Mouse (Mus musculus) heart, postnatal 25 days (tissue): Measurements from ENCODE around the gene Bud23. TPM values are rescaled to one million over a fixed set of nuclear protein-coding genes. Genes with fewer than 3 reads are reported as not detected.
"Not testable (repeated sequence)": the region's sequence is repeated elsewhere in the genome, so short reads cannot be mapped to it uniquely, and the experiment has no call there.

Experiments used
- DNase-seq: peaks from one replicate; pipeline ENCODE4 v3.0.0; 2022; ENCODE audit warnings: low spot score
- intact Hi-C: fragments of 180-260 bp; cut with DNase I; formaldehyde crosslinking; loops from one replicate; pipeline ENCODE4 v1.15.1; 2025
- total RNA-seq, 2 experiments: library from RNA; stranded (reverse); gene quantifications; 2 replicates each; pipeline ENCODE4 v1.2.3; 2021

Gene Bud23
- 10 to 100 TPM; 22.3 to 22.7 TPM for total RNA-seq

DNA sequence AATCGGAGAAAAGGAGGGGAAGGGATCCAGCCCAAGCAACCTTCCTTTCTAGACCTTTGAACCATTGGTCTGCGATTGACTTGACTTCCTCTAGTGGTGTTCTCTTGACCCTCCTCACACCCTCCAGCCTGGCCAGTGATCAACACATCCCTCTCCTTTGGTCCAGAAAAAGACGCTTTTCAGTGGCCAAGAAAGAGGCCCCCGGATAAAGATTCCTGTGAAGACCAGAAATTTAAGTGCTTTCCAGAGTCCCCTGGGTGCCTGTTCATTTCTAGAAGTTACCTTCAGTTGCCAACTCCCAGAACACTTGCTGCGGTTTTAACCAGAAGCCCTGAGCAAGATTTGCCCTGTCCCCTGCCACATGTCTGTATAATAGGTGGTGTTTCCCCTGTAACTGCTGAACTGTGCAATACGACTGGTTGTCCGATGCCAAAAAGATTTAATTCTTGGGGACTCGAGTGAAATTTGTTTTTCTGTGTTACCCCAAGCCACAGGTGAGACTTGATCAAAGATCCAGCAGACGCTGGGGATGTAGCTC is at the start of gene Bud23:
TSS of gene Bud23 (minus strand) at position 51 of the 538 bp plus-strand sequence.
- intact Hi-C loops: loop anchor here (5.0 kb wide), 1 partner anchor 43 kb away; the partner anchor contains the start of gene Stx1a
- not testable (repeated sequence) for DNase-seq

DNA sequence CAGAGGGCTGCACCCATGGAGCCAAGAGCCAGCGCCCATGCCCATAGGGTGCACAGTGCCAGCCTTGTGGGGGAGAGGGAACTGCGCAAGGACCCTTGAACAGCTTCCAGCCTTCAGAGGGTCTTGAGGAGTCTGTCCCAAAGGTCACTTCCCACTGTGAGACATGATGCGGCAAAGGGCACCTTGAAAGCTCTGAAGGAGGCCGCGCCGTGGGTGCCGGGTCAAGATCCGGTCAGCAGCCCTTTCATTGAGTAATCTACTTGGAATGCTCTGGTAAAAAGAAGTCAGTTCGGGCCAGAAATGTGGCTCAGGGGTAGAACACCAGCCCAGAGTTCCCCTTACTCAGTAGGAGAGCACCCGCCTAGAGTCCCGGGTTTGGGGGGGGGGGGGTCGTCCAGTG is 49.0 kb upstream of the Bud23 start:
- intact Hi-C loops: loop anchor here (10.0 kb wide), 1 partner anchor 251 kb away; the partner anchor contains the start of gene Nsun5

DNA sequence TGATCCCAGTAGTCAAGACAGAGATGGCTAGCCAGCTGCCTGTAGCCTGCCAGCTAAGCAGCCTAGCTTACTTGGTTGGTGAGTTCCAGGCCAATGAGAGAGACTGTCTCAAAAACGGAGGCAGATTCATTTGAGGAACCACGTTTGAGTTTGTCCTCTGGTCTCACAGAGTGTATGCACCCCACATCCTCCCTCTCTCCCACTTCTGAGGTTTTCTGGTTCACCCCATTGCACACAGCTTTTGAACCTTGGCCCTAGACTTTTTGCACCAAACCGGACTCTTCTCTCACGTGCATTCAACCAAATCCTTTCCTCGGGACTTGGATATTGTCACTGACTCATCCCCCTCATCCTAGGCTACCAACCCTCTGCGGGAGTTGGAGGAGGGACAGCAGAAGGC is 45.2 kb upstream of the Bud23 start:
- intact Hi-C loops: loop anchor here (10.0 kb wide), 1 partner anchor 255 kb away; the partner anchor contains the start of gene Nsun5
- no peak for DNase-seq

More for the DNA sequence above, 49.0 kb upstream of the Bud23 start:
- no peak for DNase-seq

DNA sequence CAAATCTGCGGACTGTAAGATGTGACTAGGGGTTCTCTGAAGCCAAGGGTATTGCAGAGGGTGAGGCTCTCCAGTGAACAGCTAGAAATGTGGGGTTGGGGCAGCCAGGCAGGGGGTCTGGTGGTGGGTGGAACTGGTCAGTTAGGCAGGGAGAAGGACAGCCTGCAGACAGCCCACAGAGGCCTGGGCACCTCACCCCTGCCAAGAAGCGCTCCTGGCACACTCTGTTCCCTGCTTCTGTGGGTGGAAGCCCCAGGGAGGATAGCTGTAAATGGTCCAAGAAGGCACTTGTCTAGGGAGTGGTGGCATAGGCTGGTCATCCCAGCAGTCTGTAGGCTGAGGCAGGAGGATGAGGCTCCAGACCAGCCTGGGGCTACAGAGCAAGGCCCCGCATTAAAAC is 44.7 kb upstream of the Bud23 start:
- DNase-seq: no peak
- intact Hi-C loops: no loop called here

DNA sequence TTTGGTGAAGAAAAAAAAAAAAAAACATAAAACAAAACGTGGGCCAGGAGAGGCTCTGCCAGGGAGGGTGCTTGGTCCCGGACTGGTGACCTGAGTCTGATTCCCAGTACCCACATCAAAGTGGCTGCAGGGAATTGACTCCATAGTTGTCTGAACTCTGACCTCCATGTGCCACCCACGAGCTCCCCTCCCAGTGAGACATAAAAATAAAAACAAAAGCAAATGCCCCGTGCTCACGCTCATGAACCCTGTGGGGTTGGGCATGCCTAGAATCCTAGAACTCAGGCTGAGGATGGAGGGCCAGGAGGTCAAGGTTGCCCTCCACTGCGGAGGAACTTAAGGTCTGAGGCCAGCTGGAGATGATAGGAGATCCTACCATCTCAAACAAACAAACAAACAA is 44.3 kb upstream of the Bud23 start:
- intact Hi-C loops: no loop called here
- DNase-seq: no peak

DNA sequence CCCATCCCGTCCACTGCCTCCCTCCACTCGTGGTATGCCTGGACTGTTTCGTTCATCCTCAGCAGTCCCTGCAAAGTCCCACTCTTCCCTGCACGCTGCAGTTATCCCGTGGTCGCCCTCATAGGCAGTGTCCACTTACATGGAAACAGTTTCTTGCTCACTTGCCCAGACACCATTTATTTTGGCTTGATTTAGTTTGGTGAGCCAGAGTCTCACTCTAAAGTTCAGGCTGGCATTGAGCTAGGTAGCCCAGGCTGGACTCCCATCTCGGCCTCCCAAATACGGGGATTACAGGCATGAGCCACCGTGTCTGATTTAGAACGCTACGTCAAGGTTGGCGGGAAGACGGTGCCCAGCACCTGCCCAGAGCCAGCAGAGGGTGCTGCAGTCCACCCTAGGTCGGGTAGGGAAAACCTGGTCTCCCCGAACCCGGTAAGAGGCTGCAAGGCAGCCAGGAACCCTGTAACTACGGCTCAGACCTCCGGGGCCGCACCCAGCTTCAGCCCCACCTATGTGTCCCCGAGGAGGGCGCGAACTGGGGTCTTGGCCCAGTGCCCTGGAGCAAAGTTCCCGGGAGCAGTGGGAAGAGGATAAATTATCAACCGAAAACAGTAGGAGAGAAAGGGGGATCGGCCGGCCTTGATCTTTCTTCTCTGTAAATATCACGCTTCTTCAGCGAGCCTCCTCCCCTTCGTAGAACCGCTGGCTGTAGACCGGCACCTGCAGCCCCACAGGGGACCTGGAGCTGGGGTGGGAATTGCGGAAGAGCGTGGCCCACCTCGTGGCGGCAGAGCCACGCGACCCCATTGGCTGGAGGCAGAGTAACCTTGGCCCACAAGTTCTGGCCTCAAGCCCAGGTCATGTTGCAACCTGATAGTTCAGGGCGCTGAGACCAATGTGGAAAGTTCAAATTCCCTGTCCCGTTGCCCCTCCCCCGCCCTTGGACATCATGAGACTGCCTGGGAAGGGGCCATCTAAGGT is 43.1 kb upstream of the Bud23 start:
- DNase-seq: peak; percentile 53
- intact Hi-C loops: no loop called here

DNA sequence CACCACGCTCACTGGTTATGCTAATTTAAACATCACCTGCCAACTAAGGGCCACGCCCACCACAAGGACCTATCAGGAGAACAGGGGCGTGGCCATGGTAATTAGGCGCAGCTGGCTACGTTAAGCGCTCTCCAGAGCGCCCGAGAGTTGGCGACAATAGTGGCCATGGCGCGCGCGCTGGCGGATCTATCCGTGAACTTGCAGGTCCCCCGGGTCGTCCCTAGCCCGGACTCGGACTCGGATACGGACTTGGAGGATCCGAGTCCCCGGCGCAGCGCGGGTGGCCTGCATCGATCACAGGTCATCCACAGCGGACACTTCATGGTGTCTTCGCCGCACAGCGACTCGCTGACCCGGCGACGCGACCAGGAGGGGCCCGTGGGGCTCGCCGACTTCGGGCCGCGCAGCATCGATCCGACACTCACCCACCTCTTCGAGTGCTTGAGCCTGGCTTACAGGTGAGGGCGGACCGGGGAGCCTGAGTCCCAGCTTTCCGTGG is 42.0 kb upstream of the Bud23 start:
- peak; percentile 70 for DNase-seq
- intact Hi-C loops: no loop called here

DNA sequence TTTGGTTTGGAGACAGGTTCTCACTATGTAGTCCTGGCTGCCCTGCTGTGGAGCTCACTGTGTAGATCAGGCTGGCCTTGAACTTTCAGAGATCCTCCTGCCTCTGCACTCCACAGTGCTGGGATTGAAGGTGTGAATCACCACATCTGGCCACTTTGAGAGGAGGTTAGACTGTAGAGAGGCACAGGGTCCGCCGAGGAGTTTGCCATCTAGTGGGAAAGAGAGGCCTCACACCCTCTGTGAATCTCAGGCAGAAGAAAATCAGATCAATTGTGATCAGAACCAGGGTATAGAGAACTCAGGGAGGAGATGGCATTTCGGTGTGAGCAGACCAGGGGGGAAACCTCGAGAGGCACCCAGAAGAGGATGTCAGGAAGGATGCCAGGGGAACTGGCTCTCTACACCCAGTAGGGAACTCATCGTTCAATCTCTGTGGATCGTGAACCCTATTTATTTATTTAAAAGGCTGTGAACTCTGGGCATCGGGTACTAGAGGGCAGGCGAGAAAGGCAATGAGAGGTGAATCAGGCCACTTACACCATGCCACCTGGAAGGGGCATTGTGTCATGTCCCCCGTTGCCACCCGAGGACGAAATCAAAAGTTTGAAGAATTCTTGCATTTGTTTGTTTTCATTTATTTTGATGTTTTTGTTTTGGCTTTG is 39.4 kb upstream of the Bud23 start:
- DNase-seq: no peak
- intact Hi-C loops: no loop called here

DNA sequence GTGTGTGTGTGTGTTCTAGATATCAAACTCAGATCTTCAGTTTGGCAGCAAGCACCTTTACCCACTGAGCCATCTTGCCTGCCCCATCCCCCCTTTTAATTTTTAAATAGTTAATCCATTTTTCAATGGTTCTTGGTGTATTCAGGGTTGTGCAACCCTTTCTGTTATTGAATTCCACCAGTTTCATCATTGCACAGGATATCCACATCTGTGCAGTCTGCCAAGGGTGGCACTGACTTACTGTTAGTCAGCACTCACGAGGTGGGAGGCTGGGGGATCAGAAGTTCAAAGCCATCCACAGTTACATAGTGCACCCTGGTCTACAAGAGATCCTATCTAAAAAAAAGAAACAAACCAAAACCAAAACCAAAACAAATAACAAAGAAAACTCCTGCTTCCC is 36.2 kb upstream of the Bud23 start:
- intact Hi-C loops: no loop called here
- DNase-seq: no peak

DNA sequence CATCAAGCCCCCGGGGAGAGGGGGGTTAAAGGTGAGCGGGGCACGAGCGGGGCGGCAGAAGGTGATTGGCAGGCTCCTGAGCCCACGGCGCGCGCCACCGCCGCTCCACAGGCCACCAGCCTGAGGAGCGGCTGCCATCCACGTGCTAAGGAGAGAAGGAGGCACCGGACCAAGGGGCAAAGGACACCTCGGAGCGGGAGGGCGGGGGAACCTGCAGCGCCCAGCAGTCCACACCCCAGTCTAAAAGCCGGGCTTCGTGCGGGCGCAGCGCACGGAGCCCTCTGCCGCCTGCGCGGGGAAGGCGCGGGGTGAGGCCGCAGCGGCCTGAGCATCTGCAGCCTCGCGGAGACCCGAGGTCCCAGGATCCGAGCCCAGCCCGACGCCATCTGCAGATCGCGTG is 24.9 kb upstream of the Bud23 start, which contains the start of gene Mlxipl:
TSS of gene Mlxipl (plus strand) at position 238 of the 400 bp plus-strand sequence.
- intact Hi-C loops: no loop called here
- no peak for DNase-seq

DNA sequence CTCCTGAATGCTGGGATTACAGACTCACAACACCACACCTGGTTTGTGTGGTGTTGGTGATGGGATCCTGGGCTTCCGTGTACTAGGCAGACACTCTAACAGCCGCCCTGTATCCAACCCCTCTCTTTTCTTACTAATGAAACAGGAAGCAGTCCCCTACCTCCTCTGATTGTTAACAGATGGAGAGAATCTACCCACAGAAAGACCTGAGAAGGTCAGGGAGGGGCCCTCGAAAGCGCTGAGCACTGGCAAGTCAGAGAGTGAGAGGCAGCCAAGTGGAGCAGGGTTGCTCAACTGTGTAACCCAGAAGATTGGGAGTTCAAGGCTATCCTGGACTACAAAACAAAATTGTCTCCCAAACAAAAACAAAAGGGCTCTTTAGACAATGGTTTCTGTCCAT is 22.1 kb upstream of the Bud23 start:
- intact Hi-C loops: no loop called here
- DNase-seq: no peak

DNA sequence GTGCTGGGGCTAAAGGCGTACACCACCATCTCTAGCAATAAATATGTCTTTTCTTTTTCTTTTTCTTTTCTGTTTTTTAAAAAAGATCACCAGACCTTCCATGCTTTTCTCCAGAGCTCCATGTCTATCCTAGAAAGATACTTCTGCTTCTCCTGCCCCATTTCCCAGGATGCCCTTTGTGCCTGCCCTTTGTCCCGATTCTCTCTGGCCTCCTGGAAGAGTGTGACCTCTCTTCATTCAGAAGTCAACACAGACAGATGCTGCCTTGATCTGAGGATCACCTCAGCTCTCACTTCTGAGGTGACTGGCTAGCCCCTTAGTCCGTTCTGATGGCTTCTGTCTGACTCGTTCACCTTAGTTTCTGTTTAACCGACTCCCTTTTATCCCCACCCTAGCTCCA is 15.8 kb upstream of the Bud23 start:
- DNase-seq: no peak
- intact Hi-C loops: no loop called here

DNA sequence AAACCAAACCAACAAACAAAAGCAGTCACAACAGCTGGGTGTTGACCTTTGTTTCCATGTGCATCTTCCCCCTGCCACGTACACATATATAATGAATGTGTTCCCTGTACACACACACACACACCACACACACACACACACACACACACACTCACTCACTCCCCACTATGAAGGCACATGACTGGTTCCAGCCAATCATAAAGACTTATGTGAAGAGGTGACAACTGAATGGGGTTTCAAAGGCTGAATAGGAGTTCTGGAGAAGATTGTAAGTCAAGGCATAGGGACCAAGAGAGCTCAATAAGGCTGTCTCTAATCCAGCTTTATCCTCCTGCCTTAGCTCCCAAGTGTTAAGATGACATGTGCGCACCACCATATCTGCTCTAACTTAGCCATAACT is 14.8 kb upstream of the Bud23 start:
- intact Hi-C loops: loop anchor here (5.0 kb wide), 1 partner anchor 62 kb away; no protein-coding TSS in a partner anchor

DNA sequence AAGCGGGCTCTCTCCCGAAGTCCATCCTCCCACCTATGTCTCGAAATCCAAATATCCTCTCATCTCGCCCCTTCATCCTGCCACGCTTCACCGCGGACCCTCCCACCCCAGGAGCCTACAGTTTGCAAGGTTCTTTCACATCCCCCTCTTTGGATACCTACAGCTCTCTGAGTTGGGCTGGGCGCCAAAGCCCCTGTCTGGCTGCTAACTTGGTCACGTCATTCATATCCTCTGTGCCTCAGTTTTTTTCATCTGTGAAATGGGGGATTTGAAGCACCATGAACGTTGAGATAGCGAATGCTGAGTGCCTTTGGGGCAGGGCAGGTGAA is 13.7 kb upstream of the Bud23 start:
- no peak for DNase-seq
- intact Hi-C loops: loop anchor here (5.0 kb wide), 1 partner anchor 61 kb away; no protein-coding TSS in a partner anchor

More for the DNA sequence above, 14.8 kb upstream of the Bud23 start:
- DNase-seq: no peak

DNA sequence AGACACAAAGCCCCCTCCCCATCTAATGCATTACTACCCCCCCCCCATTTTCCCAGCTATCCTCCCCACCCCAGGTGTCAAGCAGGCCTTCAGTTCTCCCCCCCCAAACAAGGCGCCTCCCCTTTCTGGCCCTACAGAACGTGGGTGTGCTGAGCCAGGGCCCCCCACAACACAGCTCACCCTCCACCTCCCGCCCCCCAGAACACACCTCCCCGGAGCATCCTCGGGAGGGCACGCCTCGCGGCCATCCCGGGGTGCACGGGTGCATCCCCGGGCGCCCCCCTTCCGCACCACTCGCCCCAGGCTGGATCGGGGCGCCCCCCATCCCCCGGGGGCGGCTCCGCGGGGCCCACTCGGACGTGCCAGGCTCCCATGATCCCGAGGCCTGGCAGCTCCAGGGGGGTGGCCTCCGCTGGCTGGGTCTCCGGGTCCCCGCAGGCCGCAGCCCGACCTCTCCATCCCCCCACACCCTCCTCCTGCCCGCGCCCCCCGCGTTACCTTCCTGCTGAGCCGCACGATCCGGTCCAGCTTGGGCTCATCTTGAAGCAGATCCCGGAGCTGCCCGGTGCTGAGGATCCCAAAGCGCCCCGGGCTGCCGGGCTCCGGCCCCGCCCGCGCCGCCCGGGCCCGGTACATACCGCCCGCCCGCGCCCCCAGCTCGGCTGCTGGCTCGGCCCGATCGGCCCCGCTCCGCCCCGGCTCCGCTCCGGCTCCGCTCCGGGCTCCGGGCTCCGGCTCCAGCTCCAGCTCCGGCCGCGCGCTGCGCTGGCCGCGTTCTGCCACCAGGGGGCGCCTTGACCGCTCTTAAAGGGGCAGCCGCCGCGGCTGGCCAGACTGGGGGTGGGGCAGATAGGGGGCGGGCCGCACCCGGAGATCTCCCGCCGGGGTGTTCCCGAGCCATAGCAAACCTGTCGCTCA is 13.1 kb upstream of the Bud23 start, which contains the start of gene Vps37d:
TSS of gene Vps37d (minus strand) at position 703 of the 918 bp plus-strand sequence.
- peak; percentile 77 for DNase-seq
- intact Hi-C loops: loop anchor here (5.0 kb wide), 1 partner anchor 61 kb away; no protein-coding TSS in a partner anchor

DNA sequence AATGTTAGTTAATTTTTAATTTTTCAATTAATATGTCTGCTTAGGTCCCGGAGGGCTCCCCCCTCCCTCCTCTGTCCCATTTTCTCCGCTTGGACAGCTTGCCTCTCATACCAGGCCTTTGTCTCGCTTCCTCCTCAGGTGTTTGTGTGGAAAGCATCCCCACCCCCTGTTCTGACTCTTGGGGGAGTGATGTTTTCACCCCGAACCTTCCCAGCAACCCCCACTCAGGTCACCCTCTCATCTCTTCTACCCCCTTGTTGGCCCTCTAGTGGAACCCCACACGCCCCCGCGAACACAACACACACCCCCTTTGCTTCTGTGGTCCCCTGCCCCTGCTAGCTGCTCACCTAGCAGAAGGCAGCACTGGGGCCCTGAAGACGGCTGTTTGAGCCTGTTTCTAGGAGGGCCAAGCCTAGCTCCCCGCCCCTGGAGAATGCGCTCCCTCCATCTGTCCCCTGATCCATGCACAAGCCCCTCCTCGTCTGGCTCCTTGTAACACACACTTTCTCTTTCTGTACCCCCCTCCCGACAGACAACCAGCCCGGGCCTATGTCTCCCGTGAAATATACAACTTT is 12.3 kb upstream of the Bud23 start:
- intact Hi-C loops: loop anchor here (5.0 kb wide), 1 partner anchor 60 kb away; no protein-coding TSS in a partner anchor
- DNase-seq: no peak

DNA sequence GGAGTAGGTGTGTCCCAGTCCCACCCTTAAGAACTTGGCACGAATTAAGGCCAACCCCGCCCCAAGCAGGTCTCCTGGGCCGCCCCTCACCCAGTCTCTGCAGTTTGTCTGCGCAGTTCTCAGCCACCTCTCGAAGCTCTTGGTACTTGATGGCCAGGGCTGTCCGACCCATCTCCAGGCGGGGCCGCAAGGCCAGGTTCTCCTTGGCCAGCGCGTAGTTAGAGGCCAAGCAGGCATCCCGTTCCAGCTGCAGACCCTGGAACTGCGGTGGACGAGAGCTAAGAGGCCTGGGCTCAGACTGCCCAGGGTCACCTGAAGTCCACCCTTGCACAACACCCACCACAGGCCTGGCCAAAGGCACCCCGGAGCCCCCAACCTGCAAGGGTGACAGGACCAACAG is 11.6 kb upstream of the Bud23 start:
- no peak for DNase-seq
- intact Hi-C loops: loop anchor here (5.0 kb wide), 1 partner anchor 59 kb away; no protein-coding TSS in a partner anchor

DNA sequence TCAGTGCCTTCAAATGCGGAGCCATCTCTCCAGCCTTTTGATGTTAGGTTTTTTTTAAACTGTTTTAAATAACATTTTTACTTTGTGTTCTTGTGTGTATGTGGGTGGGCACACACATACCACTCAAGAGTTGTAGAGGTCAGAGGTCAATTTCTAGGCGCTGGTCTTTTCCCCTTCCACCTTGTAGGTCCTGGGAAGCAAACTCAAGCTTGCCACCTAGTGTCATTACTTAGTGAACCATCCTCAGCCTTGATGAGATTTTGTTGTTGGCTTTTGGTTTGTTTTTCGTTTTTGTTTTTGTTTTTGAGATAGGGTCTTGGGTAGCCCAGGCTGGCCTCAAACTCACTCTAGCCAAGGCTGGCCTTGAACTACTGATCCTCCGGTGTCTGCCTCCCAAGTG is 10.9 kb upstream of the Bud23 start:
- intact Hi-C loops: loop anchor here (5.0 kb wide), 1 partner anchor 58 kb away; no protein-coding TSS in a partner anchor
- no peak for DNase-seq
